Mouse (Mus musculus): ENCODE measurements at regions not wholly inside any gene's neighbourhood (a gene's known extent, or its start where the extent isn't known, plus 50 kb on each side); places are given as distances from the start of the nearest gene placed in this dataset.
"Not testable (repeated sequence)": the region's sequence is repeated elsewhere in the genome, so short reads cannot be mapped to it uniquely, and the experiment has no call there.

- DNase-seq (ENCODE audit: low spot score in 2 of 2), result peak in 1 of 2 experiments; percentile 32
Observed at GRCm38 (mm10) chr3:9137131-9137874, 472.6 kb downstream of the Zfp704 start.

GRCm38 (mm10) chr3:9133991-9134390 is 475.9 kb downstream of the Zfp704 start:
- DNase-seq (ENCODE audit: low spot score in 2 of 2), result no peak

GRCm38 (mm10) chr3:9132104-9132751 is 477.7 kb downstream of the Zfp704 start:
- DNase-seq (ENCODE audit: low spot score in 2 of 2), result no peak

GRCm38 (mm10) chr3:9131366-9131765 is 478.5 kb downstream of the Zfp704 start:
- DNase-seq (ENCODE audit: low spot score in 2 of 2), result no peak

- no peak for DNase-seq (ENCODE audit: low spot score in 2 of 2)
Observed at GRCm38 (mm10) chr3:9128407-9128806, 481.5 kb downstream of the Zfp704 start.

GRCm38 (mm10) chr3:9123079-9123478 is 486.8 kb downstream of the Zfp704 start:
- DNase-seq (ENCODE audit: low spot score in 2 of 2), result peak in 1 of 2 experiments; percentile 26

GRCm38 (mm10) chr3:9117913-9118312 is 492.0 kb downstream of the Zfp704 start:
- no peak for DNase-seq (ENCODE audit: low spot score in 2 of 2)

GRCm38 (mm10) chr3:9113410-9113809 is 496.5 kb downstream of the Zfp704 start:
- DNase-seq (ENCODE audit: low spot score in 2 of 2), result no peak

GRCm38 (mm10) chr3:9110741-9111140 is 499.1 kb downstream of the Zfp704 start:
- no peak for DNase-seq (ENCODE audit: low spot score in 2 of 2)

GRCm38 (mm10) chr3:9109991-9110390 is 499.9 kb downstream of the Zfp704 start:
- no peak for DNase-seq (ENCODE audit: low spot score in 2 of 2)

- no peak for DNase-seq (ENCODE audit: low spot score in 2 of 2)
Observed at GRCm38 (mm10) chr3:9109485-9109884, 500.4 kb downstream of the Zfp704 start.

GRCm38 (mm10) chr3:9107766-9108410 is 502.0 kb downstream of the Zfp704 start:
- DNase-seq (ENCODE audit: low spot score in 2 of 2), result no peak

GRCm38 (mm10) chr3:9105191-9105926 is 504.5 kb downstream of the Zfp704 start:
- DNase-seq (ENCODE audit: low spot score in 2 of 2), result no peak

GRCm38 (mm10) chr3:9103456-9103855 is 506.4 kb downstream of the Zfp704 start:
- no peak for DNase-seq (ENCODE audit: low spot score in 2 of 2)

GRCm38 (mm10) chr3:9101240-9101639 is 508.6 kb downstream of the Zfp704 start:
- DNase-seq (ENCODE audit: low spot score in 2 of 2), result no peak

GRCm38 (mm10) chr3:9100761-9101160 is 509.1 kb downstream of the Zfp704 start:
- no peak for DNase-seq (ENCODE audit: low spot score in 2 of 2)

- no peak for DNase-seq (ENCODE audit: low spot score in 2 of 2)
Observed at GRCm38 (mm10) chr3:9098441-9098840, 511.4 kb downstream of the Zfp704 start.

- DNase-seq (ENCODE audit: low spot score in 2 of 2), result no peak
Observed at GRCm38 (mm10) chr3:9084134-9084533, 525.8 kb downstream of the Zfp704 start.

- no peak for DNase-seq (ENCODE audit: low spot score in 2 of 2)
Observed at GRCm38 (mm10) chr3:9082061-9082460, 527.8 kb downstream of the Zfp704 start.

GRCm38 (mm10) chr3:9078201-9078600 is 531.7 kb downstream of the Zfp704 start:
- DNase-seq (ENCODE audit: low spot score in 2 of 2), result no peak

- peak; percentile 51 to 84 for DNase-seq (ENCODE audit: low spot score in 2 of 2)
Observed at GRCm38 (mm10) chr3:9076696-9077095, 533.2 kb downstream of the Zfp704 start.

GRCm38 (mm10) chr3:9072471-9072870 is 537.4 kb downstream of the Zfp704 start:
- DNase-seq (ENCODE audit: low spot score in 2 of 2), result not testable (repeated sequence)
